Mouse (Mus musculus): Measurements from ENCODE around the gene Trem3.

The Trem3 gene

GRCm38 (mm10) chr17:48272158-48272557 is 24.6 kb downstream of the Trem3 start:
- no peak for DNase-seq (ENCODE audit: low read depth)

GRCm38 (mm10) chr17:48272598-48272997 is 25.0 kb downstream of the Trem3 start:
- DNase-seq (ENCODE audit: low read depth), result no peak

GRCm38 (mm10) chr17:48274098-48274497 is 26.5 kb downstream of the Trem3 start:
- no peak for DNase-seq (ENCODE audit: low read depth)

GRCm38 (mm10) chr17:48274885-48275284 is 27.3 kb downstream of the Trem3 start:
- peak; percentile 83 for DNase-seq (ENCODE audit: low read depth)

- no peak for DNase-seq (ENCODE audit: low read depth)
Observed at GRCm38 (mm10) chr17:48275736-48276135, 28.2 kb downstream of the Trem3 start.

GRCm38 (mm10) chr17:48278381-48278780 is 30.8 kb downstream of the Trem3 start:
- no peak for DNase-seq (ENCODE audit: low read depth)

GRCm38 (mm10) chr17:48279002-48279401 is 31.4 kb downstream of the Trem3 start:
- no peak for DNase-seq (ENCODE audit: low read depth)

- DNase-seq (ENCODE audit: low read depth), result no peak
Observed at GRCm38 (mm10) chr17:48280943-48281738, 33.6 kb downstream of the Trem3 start.

GRCm38 (mm10) chr17:48281739-48282085 is 34.1 kb downstream of the Trem3 start:
- no peak for DNase-seq (ENCODE audit: low read depth)

GRCm38 (mm10) chr17:48286765-48287164 is 39.2 kb downstream of the Trem3 start:
- DNase-seq (ENCODE audit: low read depth), result no peak

- DNase-seq (ENCODE audit: low read depth), result no peak
Observed at GRCm38 (mm10) chr17:48287276-48287675, 39.7 kb downstream of the Trem3 start.

GRCm38 (mm10) chr17:48293500-48294194 is 46.1 kb downstream of the Trem3 start:
- no peak for DNase-seq (ENCODE audit: low read depth)

- no peak for DNase-seq (ENCODE audit: low read depth)
Observed at GRCm38 (mm10) chr17:48299203-48299602, 51.6 kb downstream of the Trem3 start, which contains the start of gene Treml2. TSS of gene Treml2 (plus strand) at chr17:48299498.

- no peak for DNase-seq (ENCODE audit: low read depth)
Observed at GRCm38 (mm10) chr17:48299756-48300155, 52.2 kb downstream of the Trem3 start.

- peak; percentile 65 for DNase-seq (ENCODE audit: low read depth)
Observed at GRCm38 (mm10) chr17:48300199-48300598, 52.6 kb downstream of the Trem3 start.

- no peak for DNase-seq (ENCODE audit: low read depth)
Observed at GRCm38 (mm10) chr17:48300861-48301260, 53.3 kb downstream of the Trem3 start.

GRCm38 (mm10) chr17:48301792-48302191 is 54.2 kb downstream of the Trem3 start:
- no peak for DNase-seq (ENCODE audit: low read depth)

All from c-Kit-positive CD71-negative TER-119-negative erythroid progenitor cells, embryonic 14.5 days (primary cell).